Comparison of ENCODE assay signal across 28 mouse cellular contexts in genomic region chr5:108742596-108742995, GRCm38 (mm10). TPM values are rescaled to one million over a fixed set of nuclear protein-coding genes. Genes with fewer than 3 reads are reported as not detected.
DNase-seq lines count a peak whose midpoint lies in the region; ATAC-seq and TF ChIP-seq lines count a peak whose summit lies in the region.
"Had no signal": no experiment of that assay in that cellular context is flagged by ENCODE, and none has a peak within 500 bp of the region (broad histone marks: within the 10 kb centered on the region; RNA-seq: fewer than 3 reads in every experiment).

No protein-coding gene starts in this region.

- H3K27ac ChIP-seq in MEL (ENCODE audit: control insufficient read depth, low read depth, low read length), result no peak overlapping the region
- no peak overlapping the region for H3K27ac ChIP-seq in forebrain, embryonic 14.5 days (ENCODE audit: low read depth, low read length)
- H3K27ac ChIP-seq in limb, embryonic 10.5 days, result no peak overlapping the region

- TF ChIP-seq CTCF in MEL (IDR thresholded peaks at IDR 0.05 in 2 of 3, conservative IDR thresholded peaks at IDR 0.05 in 1 of 3; ENCODE audit: control insufficient read depth in 1 of 3, insufficient read depth in 1 of 3, low read depth in 2 of 3, low read length in 3 of 3, poor library complexity in 1 of 3, severe bottlenecking in 1 of 3), result no peak

- H3K79me2 ChIP-seq in MEL (ENCODE audit: control insufficient read depth, insufficient read depth, low read length, poor library complexity), result no peaks in the 10 kb centered on the region

- peaks cover 0 to 1% of the 10 kb centered on the region in 2 experiments; a peak in 2 of 4 replicates for H3K36me3 ChIP-seq in MEL (ENCODE audit: control insufficient read depth in 1 of 2, insufficient read depth in 2 of 2, low read length in 2 of 2)
- no peaks in the 10 kb centered on the region for H3K36me3 ChIP-seq in forebrain, embryonic 14.5 days (ENCODE audit: control insufficient read depth, insufficient read depth, low read length)
- H3K36me3 ChIP-seq in limb, embryonic 10.5 days, result no peaks in the 10 kb centered on the region
- H3K36me3 ChIP-seq: G1E had no signal

- TF ChIP-seq EP300 in MEL (IDR thresholded peaks at IDR 0.05; ENCODE audit: low read depth in 1 of 2, low read length in 2 of 2), result no peak

- WGBS in forebrain, embryonic 14.5 days, result 75% methylated on average over 2 of the region's 2 CpGs
- 73% methylated on average over 2 of the region's 2 CpGs for WGBS in limb, embryonic 10.5 days

- peak; percentile 71 for DNase-seq in heart, adult 11 months
- no peak for DNase-seq in heart, adult 18-20 months
- peak; percentile 53 for DNase-seq in MEL (ENCODE audit: low read depth, low spot score)
- peak; percentile 12 for DNase-seq in MEL-GATA-1-ER (ENCODE audit: extremely low read depth, low read depth)
- DNase-seq in forebrain, embryonic 14.5 days (ENCODE audit: low spot score), result no peak
- DNase-seq in limb, embryonic 10.5 days (ENCODE audit: low spot score), result no peak
- DNase-seq: adrenal gland, adult 8-10 months; adrenal gland, postnatal 10 days; adrenal gland, postnatal 14 days; adrenal gland, postnatal 25 days; B cell, adult 2 months; cerebellum, adult 11 months; cerebellum, adult 11-12 months; cerebellum, adult 18-20 months; cerebellum, adult 2 months; cerebellum, adult 8-10 months had no signal

- no peak for TF ChIP-seq POLR2A in MEL (IDR thresholded peaks at IDR 0.05; ENCODE audit: control insufficient read depth in 1 of 2, insufficient read depth in 1 of 2, low read depth in 1 of 2, low read length in 2 of 2, poor library complexity in 1 of 2)

- ATAC-seq in forebrain, embryonic 14.5 days, result no peak
- ATAC-seq: activated CD4-positive, CD25-positive, alpha-beta regulatory T cell, adult 4 months; CD4-positive, CD25-positive, alpha-beta regulatory T cell, adult 4 months had no signal

- peaks cover under 1 to 4% of the 10 kb centered on the region in 2 experiments; a peak in 3 of 4 replicates for H3K4me1 ChIP-seq in MEL (ENCODE audit: control insufficient read depth in 1 of 2, insufficient read depth in 2 of 2, low read length in 2 of 2)
- H3K4me1 ChIP-seq in forebrain, embryonic 14.5 days (ENCODE audit: control insufficient read depth, insufficient read depth, low read length), result no peaks in the 10 kb centered on the region
- no peaks in the 10 kb centered on the region for H3K4me1 ChIP-seq in limb, embryonic 10.5 days

- TF ChIP-seq RAD21 in MEL (IDR thresholded peaks at IDR 0.05; ENCODE audit: low read depth, low read length), result no peak

- no peak overlapping the region for H3K9ac ChIP-seq in MEL (ENCODE audit: control insufficient read depth, low read depth, low read length, poor library complexity, severe bottlenecking)
- H3K9ac ChIP-seq in forebrain, embryonic 14.5 days (ENCODE audit: low read length), result no peak overlapping the region

- no peaks in the 10 kb centered on the region; a peak in 1 of 4 replicates for H3K27me3 ChIP-seq in MEL (ENCODE audit: control insufficient read depth in 1 of 2, insufficient read depth in 2 of 2, low read length in 2 of 2)
- no peaks in the 10 kb centered on the region for H3K27me3 ChIP-seq in forebrain, embryonic 14.5 days (replicated peaks; ENCODE audit: control insufficient read depth, insufficient read depth, low read length)
- no peaks in the 10 kb centered on the region for H3K27me3 ChIP-seq in limb, embryonic 10.5 days (ENCODE audit: low read depth, poor library complexity, severe bottlenecking)

- no peak overlapping the region for H3K4me3 ChIP-seq in MEL (ENCODE audit: control insufficient read depth in 1 of 2, insufficient read depth in 1 of 2, low read depth in 2 of 2, low read length in 2 of 2)
- no peak overlapping the region for H3K4me3 ChIP-seq in forebrain, embryonic 14.5 days (ENCODE audit: low read depth, low read length)
- H3K4me3 ChIP-seq in limb, embryonic 10.5 days, result no peak overlapping the region

- H3K9me3 ChIP-seq in MEL (replicated peaks; ENCODE audit: insufficient read depth, low read length), result no peaks in the 10 kb centered on the region
- H3K9me3 ChIP-seq in forebrain, embryonic 14.5 days (replicated peaks; ENCODE audit: control insufficient read depth, low read length), result no peaks in the 10 kb centered on the region
- no peaks in the 10 kb centered on the region for H3K9me3 ChIP-seq in limb, embryonic 10.5 days (replicated peaks)
- H3K9me3 ChIP-seq: G1E had no signal

- no peak overlapping the region for H3K4me2 ChIP-seq in forebrain, embryonic 14.5 days (ENCODE audit: low read length)

TF ChIP-seq in MEL, 35 proteins besides CTCF, POLR2A, EP300 and RAD21:
- TF ChIP-seq MXI1 (IDR thresholded peaks at IDR 0.05; ENCODE audit: low read depth, low read length) (no peak), MYB (IDR thresholded peaks at IDR 0.05; ENCODE audit: low read depth, low read length) (no peak), CHD2 (IDR thresholded peaks at IDR 0.05; ENCODE audit: low read length) (no peak), SMC3 (IDR thresholded peaks at IDR 0.05; ENCODE audit: low read depth, low read length) (no peak), HCFC1 (IDR thresholded peaks at IDR 0.05; ENCODE audit: low read depth, low read length) (no peak), TBP (IDR thresholded peaks at IDR 0.05; ENCODE audit: low read depth, low read length) (no peak)

RNA-seq across cellular contexts. Expression of gene Rnf212, which starts 32.2 kb away (rescaled TPM):
- total RNA-seq in heart, adult 18-20 months (2021), result not detected
- total RNA-seq in MEL (2012; rRNA removed), result 0.58 TPM in 1 of 2 replicates, not detected in the other
- polyA plus RNA-seq in MEL (2012; ENCODE audit: insufficient read depth in 1 of 2, insufficient read length in 2 of 2, low read depth in 1 of 2, low replicate concordance in 2 of 2, missing spikeins in 1 of 2), result under 1 TPM in 1 of 2 experiments, not detected in 1; 0.46 TPM
- polyA plus RNA-seq in forebrain, embryonic 14.5 days (2014; fragmentation: Nextera tagmentation; extraction: Ambion mirVana), result not detected in 2 replicates
- polyA plus RNA-seq in limb, embryonic 10.5 days (2016; fragmentation: Nextera tagmentation; extraction: Ambion mirVana), result 0.40 and 0.44 TPM in 2 replicates
- total RNA-seq: adrenal gland, adult 18-20 months; adrenal gland, adult 2 months; adrenal gland, adult 8-10 months; adrenal gland, postnatal 10 days; adrenal gland, postnatal 25 days; adrenal gland, postnatal 36 days; adrenal gland, postnatal 4 days; CH12.LX; G1E had no signal
- polyA plus RNA-seq: activated CD4-positive, CD25-positive, alpha-beta regulatory T cell, adult 4 months; adrenal gland, adult 2 months; C2C12; CD4-positive, CD25-positive, alpha-beta regulatory T cell, adult 4 months; cerebellum, adult 2 months; G1E; Patski had no signal

RNA-seq across cellular contexts. Expression of gene Fgfrl1, which starts 50.4 kb away (rescaled TPM):
- total RNA-seq in heart, adult 18-20 months (2021), result 10 to 100 TPM; 23.7 to 26.1 TPM
- total RNA-seq in MEL (2012; rRNA removed), result 13.1 and 16.0 TPM in 2 replicates
- polyA plus RNA-seq in MEL (2012; ENCODE audit: insufficient read depth in 1 of 2, insufficient read length in 2 of 2, low read depth in 1 of 2, low replicate concordance in 2 of 2, missing spikeins in 1 of 2), result 10 to 100 TPM in 1 of 2 experiments, not detected in 1; 27.3 TPM
- polyA plus RNA-seq in forebrain, embryonic 14.5 days (2014; fragmentation: Nextera tagmentation; extraction: Ambion mirVana), result 4.3 and 4.7 TPM in 2 replicates
- polyA plus RNA-seq in limb, embryonic 10.5 days (2016; fragmentation: Nextera tagmentation; extraction: Ambion mirVana), result 35.9 and 43.1 TPM in 2 replicates
- polyA plus RNA-seq: activated CD4-positive, CD25-positive, alpha-beta regulatory T cell, adult 4 months had no signal

RNA-seq across cellular contexts. Expression of gene Tmed11, which starts 52.6 kb away (rescaled TPM):
- not detected for total RNA-seq in heart, adult 18-20 months (2021)
- total RNA-seq in MEL (2012; rRNA removed), result not detected in 2 replicates
- not detected for polyA plus RNA-seq in MEL (2012; ENCODE audit: insufficient read depth in 1 of 2, insufficient read length in 2 of 2, low read depth in 1 of 2, low replicate concordance in 2 of 2, missing spikeins in 1 of 2)
- polyA plus RNA-seq in forebrain, embryonic 14.5 days (2014; fragmentation: Nextera tagmentation; extraction: Ambion mirVana), result not detected in 2 replicates
- not detected in 2 replicates for polyA plus RNA-seq in limb, embryonic 10.5 days (2016; fragmentation: Nextera tagmentation; extraction: Ambion mirVana)
- total RNA-seq: adrenal gland, adult 18-20 months; adrenal gland, adult 2 months; adrenal gland, adult 8-10 months; adrenal gland, postnatal 10 days; adrenal gland, postnatal 14 days; adrenal gland, postnatal 25 days; adrenal gland, postnatal 36 days; CH12.LX; ES-E14; G1E had no signal
- polyA plus RNA-seq: activated CD4-positive, CD25-positive, alpha-beta regulatory T cell, adult 4 months; adrenal gland, adult 2 months; brain, embryonic 14.5 days; C2C12; CD4-positive, CD25-positive, alpha-beta regulatory T cell, adult 4 months; cerebellum, adult 2 months; G1E; Patski had no signal

Comparison
In these comparisons a context has a peak if more than half of its experiments do, and no peak if none do; other contexts are left out.
1. DNase-seq: peak in heart, adult 11 months (single experiment), MEL (single experiment) and MEL-GATA-1-ER (single experiment); none in heart, adult 18-20 months (0 of 2), forebrain, embryonic 14.5 days (single experiment) and limb, embryonic 10.5 days (single experiment).